Mouse (Mus musculus) embryonic facial prominence, embryonic 11.5 days (tissue): ENCODE data around the gene Scgb2b26. TPM values are rescaled to one million over a fixed set of nuclear protein-coding genes. Genes with fewer than 3 reads are reported as not detected.
"Not testable (repeated sequence)": the region's sequence is repeated elsewhere in the genome, so short reads cannot be mapped to it uniquely, and the experiment has no call there.

Experiments used
- ATAC-seq: fragments of 200-750 bp; cut with Nextera tagmentation; replicated peaks from 2 replicates; pipeline ENCODE4 v1.8.0; 2017; ENCODE audit warnings: low read depth; ENCODE audit not compliant: insufficient number of reproducible peaks, low FRiP score, low TSS enrichment
- DNase-seq: peaks from one replicate; pipeline ENCODE4 v3.0.0-alpha.2; 2015; ENCODE audit warnings: low spot score
- H3K27ac ChIP-seq: fragments of 300-500 bp; sonication (generic); replicated peaks from 2 replicates; pipeline ENCODE4 v1.5.1; 2014; ENCODE audit warnings: mild to moderate bottlenecking, low read depth, low read length, control low read depth
- H3K27me3 ChIP-seq: fragments of 300-500 bp; sonication (generic); 2 replicates; pipeline ENCODE4 v1.6.1; 2014; ENCODE audit warnings: mild to moderate bottlenecking, low read length, moderate library complexity, mixed read lengths; ENCODE audit not compliant: control insufficient read depth, insufficient read depth
- H3K36me3 ChIP-seq: fragments of 300-500 bp; sonication (generic); replicated peaks from 2 replicates; pipeline ENCODE4 v1.6.1; 2014; ENCODE audit warnings: low read depth, mild to moderate bottlenecking, low read length, moderate library complexity, mixed read lengths; ENCODE audit not compliant: control insufficient read depth, insufficient read depth
- H3K4me1 ChIP-seq: fragments of 300-500 bp; sonication (generic); 2 replicates; pipeline ENCODE4 v1.6.1; 2014; ENCODE audit warnings: low read length, mixed read lengths; ENCODE audit not compliant: control insufficient read depth, insufficient read depth
- H3K4me2 ChIP-seq: fragments of 300-500 bp; sonication (generic); 2 replicates; pipeline ENCODE4 v1.6.1; 2014; ENCODE audit warnings: low read depth, mild to moderate bottlenecking, control low read depth, low read length, moderate library complexity
- H3K4me3 ChIP-seq: fragments of 300-500 bp; sonication (generic); 2 replicates; pipeline ENCODE4 v1.5.1; 2014; ENCODE audit warnings: low read depth, low read length, control low read depth
- H3K9ac ChIP-seq: fragments of 300-500 bp; sonication (generic); replicated peaks from 2 replicates; pipeline ENCODE4 v1.6.1; 2014; ENCODE audit warnings: mild to moderate bottlenecking, control low read depth, low read length
- H3K9me3 ChIP-seq: fragments of 300-500 bp; sonication (generic); replicated peaks from 2 replicates; pipeline ENCODE4 v1.6.1; 2016; ENCODE audit warnings: mild to moderate bottlenecking, low read length, inconsistent platforms, mixed read lengths; ENCODE audit not compliant: control insufficient read depth
- WGBS: fragments of 180-500 bp; shearing (Covaris S2); extraction: QIAGEN DNeasy Blood & Tissue Kit; methylation state at CpG from one replicate; pipeline ENCODE4 v1.1.7; 2014; 5-methylcytosine and 5-hydroxymethylcytosine counted together
- polyA plus RNA-seq: library from polyadenylated mRNA; unstranded; fragments of >200 nt; fragmentation: Nextera tagmentation; extraction: Ambion mirVana; gene quantifications from 2 replicates; pipeline ENCODE4 v1.2.1, GENCODE M21; 2014

Scgb2b26 gene
- not detected in 2 replicates for polyA plus RNA-seq

DNA sequence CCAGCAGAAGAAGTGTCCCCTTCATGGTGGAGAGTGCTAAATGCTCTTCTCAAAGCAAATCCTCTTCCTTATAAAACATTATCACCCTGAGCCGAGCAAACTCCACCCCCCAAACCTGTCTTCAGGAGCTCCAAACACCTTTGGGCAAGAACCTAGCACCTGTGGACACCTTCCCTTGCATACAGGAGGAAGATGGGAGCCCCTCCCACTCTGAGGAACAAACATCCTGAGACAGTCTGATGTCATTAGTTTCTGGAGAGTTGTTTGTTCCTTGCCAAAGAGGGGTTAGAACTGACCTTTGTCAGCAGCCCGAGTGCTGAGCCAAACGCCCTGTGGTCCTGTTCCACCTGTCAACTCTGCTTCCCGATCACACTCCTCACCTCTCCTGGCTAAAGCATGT lies at the start of gene Scgb2b26:
Gene Scgb2b26, minus strand, starts transcription at position 101 of the 400 bp plus-strand sequence.
- no peaks in the 10 kb centered on the region for H3K9me3 ChIP-seq
- ATAC-seq = no peak

GRCm38 (mm10) chr7:33982281-33982680 lies 37.4 kb upstream of the Scgb2b26 start:
- not testable (repeated sequence) for H3K4me2 ChIP-seq, H3K27me3 ChIP-seq, H3K4me3 ChIP-seq, H3K36me3 ChIP-seq, H3K4me1 ChIP-seq, DNase-seq, H3K27ac ChIP-seq, ATAC-seq, H3K9ac ChIP-seq, H3K9me3 ChIP-seq
- WGBS = 27% methylated on average over 8 of the region's 9 CpGs

More for the DNA sequence above, at the start of gene Scgb2b26:
- Histone ChIP-seq H3K4me3 (no peak within 1 kb of the TSS), H3K27ac (no peak within 1 kb of the TSS), H3K27me3 (no peaks in the 10 kb centered on the region), H3K4me2 (no peak within 1 kb of the TSS), H3K4me1 (no peaks in the 10 kb centered on the region), H3K36me3 (no peaks in the 10 kb centered on the region), H3K9ac (no peak within 1 kb of the TSS)
- 87% methylated on average over 4 of the region's 4 CpGs for WGBS
- DNase-seq = no peak

DNA sequence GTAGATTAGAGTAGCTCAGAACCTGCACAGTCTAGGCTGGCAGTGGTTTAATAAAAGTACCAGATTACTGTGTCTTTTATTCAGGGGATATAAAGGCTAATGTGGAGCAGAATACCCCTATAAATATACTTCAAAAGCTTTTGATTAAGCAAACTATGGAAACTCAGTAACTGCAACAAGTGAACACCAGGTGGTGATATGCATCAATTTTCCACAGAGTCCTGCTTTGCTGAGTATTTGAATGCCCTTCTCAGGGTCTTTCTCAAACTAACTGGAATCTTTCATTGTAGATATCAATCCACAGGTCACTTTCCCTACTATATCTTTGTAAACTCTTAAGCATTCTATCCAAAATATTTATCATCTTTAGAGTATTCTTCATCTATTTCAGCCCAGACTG lies 41.9 kb downstream of the Scgb2b26 start:
- no peaks in the 10 kb centered on the region for H3K27me3 ChIP-seq
- no peaks in the 10 kb centered on the region for H3K4me1 ChIP-seq
- H3K27ac ChIP-seq = no peak overlapping the region
- DNase-seq = no peak
- no peak overlapping the region for H3K9ac ChIP-seq
- no peak for ATAC-seq
- H3K9me3 ChIP-seq = 0 out of 2 replicates have a peak, but pooled peaks cover 3% of the 10 kb centered on the region
- no peak overlapping the region for H3K4me2 ChIP-seq
- no peak overlapping the region for H3K4me3 ChIP-seq
- no peaks in the 10 kb centered on the region for H3K36me3 ChIP-seq

DNA sequence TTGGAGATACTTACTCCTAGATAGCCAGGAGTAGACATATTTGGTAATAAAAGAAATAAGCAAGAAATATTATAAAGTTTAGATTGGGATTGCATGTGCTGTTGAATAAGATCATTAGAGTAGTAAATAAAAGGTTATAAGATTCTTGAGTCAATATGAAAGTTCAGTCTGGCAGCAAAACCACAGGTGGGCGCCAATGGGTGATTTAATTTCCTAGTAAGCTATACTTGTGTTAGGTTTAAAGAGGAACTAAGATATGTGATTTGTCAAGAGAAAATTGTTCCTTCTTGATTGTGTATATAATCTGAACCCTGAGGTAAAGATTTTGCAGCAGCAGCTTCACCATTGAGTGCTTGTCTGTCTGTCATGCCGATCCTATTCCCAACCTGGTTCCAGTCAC lies 44.0 kb downstream of the Scgb2b26 start:
- H3K4me2 ChIP-seq = no peak overlapping the region
- 80% methylated on average over 2 of the region's 2 CpGs for WGBS
- ATAC-seq = no peak
- no peak overlapping the region for H3K4me3 ChIP-seq
- H3K9me3 ChIP-seq = 0 out of 2 replicates have a peak, but pooled peaks cover 3% of the 10 kb centered on the region
- no peaks in the 10 kb centered on the region for H3K27me3 ChIP-seq
- H3K4me1 ChIP-seq = no peaks in the 10 kb centered on the region
- DNase-seq = no peak
- no peaks in the 10 kb centered on the region for H3K36me3 ChIP-seq
- no peak overlapping the region for H3K9ac ChIP-seq
- H3K27ac ChIP-seq = no peak overlapping the region

GRCm38 (mm10) chr7:33900007-33900406 lies 44.8 kb downstream of the Scgb2b26 start:
- Histone ChIP-seq H3K36me3 (no peaks in the 10 kb centered on the region), H3K9me3 (0 out of 2 replicates have a peak, but pooled peaks cover 3% of the 10 kb centered on the region), H3K9ac (no peak overlapping the region), H3K4me2 (no peak overlapping the region), H3K4me3 (no peak overlapping the region), H3K27me3 (no peaks in the 10 kb centered on the region), H3K4me1 (no peaks in the 10 kb centered on the region), H3K27ac (no peak overlapping the region)
- DNase-seq (no peak), ATAC-seq (no peak)
- 69% methylated on average over 2 of the region's 2 CpGs for WGBS

Other genes with a start within 250 kb of the Scgb2b26 start
- gene Scgb2b24, start 205.7 kb downstream of the Scgb2b26 start, polyA plus RNA-seq = not detected in 2 replicates
- not detected in 2 replicates for gene Scgb1b24, start 201.2 kb downstream of the Scgb2b26 start, polyA plus RNA-seq
- not detected in 2 replicates for gene Scgb2b27, start 68.9 kb upstream of the Scgb2b26 start, polyA plus RNA-seq
- not detected in 2 replicates for gene Scgb1b27, start 76.4 kb upstream of the Scgb2b26 start, polyA plus RNA-seq
- gene Scgb1b30, start 150.4 kb upstream of the Scgb2b26 start, polyA plus RNA-seq = not detected in 2 replicates
- gene Wtip, start 188.2 kb upstream of the Scgb2b26 start, polyA plus RNA-seq = 4.3 and 6.7 TPM in 2 replicates
- 285 and 288 TPM in 2 replicates for gene Uba2, start 224.6 kb upstream of the Scgb2b26 start, polyA plus RNA-seq